Mouse (Mus musculus): ENCODE data around the gene Hmgb3.

- TF ChIP-seq POLR2A (IDR thresholded peaks at IDR 0.05; ENCODE audit: insufficient read depth, low read depth, low read length) (no peak), CTCF (IDR thresholded peaks at IDR 0.05; ENCODE audit: insufficient read depth, low read depth, low read length) (no peak)
Measured at GRCm38 (mm10) chrX:71560796-71561195, 5.1 kb downstream of the Hmgb3 start.

Data from olfactory bulb, adult 2 months (tissue).